Mouse (Mus musculus) left cerebral cortex, postnatal 25 days (tissue): Measurements from ENCODE around the gene Speg. TPM values are rescaled to one million over a fixed set of nuclear protein-coding genes. Genes with fewer than 3 reads are reported as not detected.

Experiments used
- DNase-seq, 2 experiments: peaks; one replicate each; pipeline ENCODE4 v3.0.0; 2022; ENCODE audit warnings: low spot score in 2 of 2, mixed read lengths in 1 of 2
- intact Hi-C: fragments of 180-260 bp; cut with DNase I; formaldehyde crosslinking; loops from one replicate; pipeline ENCODE4 v1.15.1; 2025
- total RNA-seq, 2 experiments: library from RNA; stranded (reverse); gene quantifications; 2 replicates each; pipeline ENCODE4 v1.2.3; 2021

Gene Speg
- total RNA-seq, 2 experiments from 2014 or later, result 192 to 208 TPM

DNA sequence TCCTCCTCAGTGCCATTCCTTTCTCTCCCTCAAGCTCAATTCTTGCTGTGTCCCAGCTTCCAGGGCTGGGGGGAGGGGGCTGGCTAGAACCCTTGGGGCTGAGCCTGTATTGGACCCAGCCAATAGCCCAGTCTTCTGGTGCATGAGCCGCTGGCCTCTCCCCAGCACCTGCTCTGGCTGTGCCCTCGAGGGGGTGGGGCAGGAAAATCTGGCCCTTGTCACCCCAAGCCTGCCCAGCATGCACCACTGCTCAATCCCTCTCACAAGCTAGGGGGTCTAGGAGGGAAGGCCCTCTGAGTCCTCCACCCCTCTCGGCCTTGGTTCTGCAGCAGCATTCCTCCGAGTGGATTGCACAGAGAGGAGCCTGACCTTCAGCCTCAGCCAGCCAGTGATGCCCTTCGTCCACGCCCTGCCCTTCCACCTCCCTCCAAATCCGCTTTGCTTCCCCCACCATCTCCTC is 12.4 kb downstream of the Speg start:
- DNase-seq, result no peak
- intact Hi-C loops, result loop anchor here (5.0 kb wide), 1 partner anchor 45 kb away; no protein-coding TSS in a partner anchor

DNA sequence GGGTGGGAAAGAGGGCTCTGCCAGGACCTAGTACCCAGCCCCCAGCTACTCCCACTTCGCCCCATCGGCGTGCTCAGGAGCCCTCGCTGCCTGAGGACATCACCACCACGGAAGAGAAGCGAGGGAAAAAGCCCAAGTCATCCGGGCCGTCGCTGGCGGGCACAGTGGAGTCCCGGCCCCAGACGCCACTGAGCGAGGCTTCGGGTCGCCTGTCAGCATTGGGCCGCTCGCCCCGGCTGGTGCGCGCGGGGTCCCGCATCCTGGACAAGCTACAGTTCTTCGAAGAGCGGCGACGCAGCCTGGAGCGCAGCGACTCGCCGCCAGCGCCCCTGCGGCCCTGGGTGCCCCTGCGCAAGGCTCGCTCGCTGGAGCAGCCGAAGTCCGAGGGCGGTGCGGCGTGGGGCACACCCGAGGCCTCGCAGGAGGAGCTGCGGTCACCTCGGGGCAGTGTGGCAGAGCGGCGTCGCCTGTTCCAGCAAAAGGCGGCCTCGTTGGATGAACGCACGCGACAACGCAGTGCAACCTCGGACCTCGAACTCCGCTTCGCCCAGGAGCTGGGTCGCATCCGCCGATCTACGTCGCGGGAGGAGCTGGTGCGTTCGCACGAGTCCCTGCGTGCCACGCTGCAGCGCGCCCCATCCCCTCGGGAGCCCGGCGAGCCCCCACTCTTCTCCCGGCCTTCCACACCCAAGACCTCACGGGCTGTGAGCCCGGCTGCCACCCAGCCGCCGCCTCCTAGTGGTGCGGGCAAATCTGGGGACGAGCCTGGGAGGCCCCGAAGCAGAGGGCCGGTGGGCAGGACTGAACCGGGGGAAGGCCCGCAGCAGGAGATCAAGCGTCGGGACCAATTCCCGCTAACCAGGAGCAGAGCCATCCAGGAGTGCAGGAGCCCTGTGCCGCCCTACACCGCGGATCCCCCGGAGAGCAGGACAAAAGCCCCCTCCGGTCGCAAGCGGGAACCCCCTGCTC is 13.1 kb downstream of the Speg start:
- intact Hi-C loops, result loop anchor here (5.0 kb wide), 1 partner anchor 46 kb away; no protein-coding TSS in a partner anchor
- DNase-seq, result peak in 1 of 2 experiments; percentile 19

DNA sequence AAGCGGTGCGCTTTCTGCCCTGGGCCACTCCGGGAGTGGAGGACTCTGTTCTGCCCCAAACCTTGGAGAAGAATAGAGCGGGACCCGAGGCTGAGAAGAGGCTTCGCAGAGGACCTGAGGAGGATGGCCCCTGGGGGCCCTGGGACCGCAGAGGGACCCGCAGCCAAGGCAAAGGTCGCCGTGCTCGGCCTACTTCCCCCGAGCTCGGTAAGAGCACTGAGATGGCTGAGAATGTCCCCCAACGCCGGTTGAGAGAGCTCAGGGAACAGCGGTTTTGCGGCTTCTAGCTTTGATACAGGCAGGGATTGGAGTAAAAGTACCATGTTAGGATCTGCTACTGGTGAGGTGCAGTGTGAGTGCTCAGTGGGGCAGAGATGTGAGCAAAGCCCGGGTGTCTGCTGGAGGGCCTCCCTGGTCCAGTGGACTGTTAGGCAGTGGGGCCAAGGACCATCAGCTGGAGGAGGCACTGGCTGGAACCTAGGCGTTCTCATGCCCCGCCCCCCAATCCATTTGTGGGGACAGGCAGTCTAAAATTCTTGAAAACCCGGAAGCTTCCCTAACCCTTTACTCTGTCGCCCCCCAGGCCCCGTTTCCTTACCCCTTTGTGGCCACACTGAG is 13.9 kb downstream of the Speg start:
- intact Hi-C loops, result loop anchor here (5.0 kb wide), 1 partner anchor 47 kb away; no protein-coding TSS in a partner anchor
- DNase-seq, result no peak

DNA sequence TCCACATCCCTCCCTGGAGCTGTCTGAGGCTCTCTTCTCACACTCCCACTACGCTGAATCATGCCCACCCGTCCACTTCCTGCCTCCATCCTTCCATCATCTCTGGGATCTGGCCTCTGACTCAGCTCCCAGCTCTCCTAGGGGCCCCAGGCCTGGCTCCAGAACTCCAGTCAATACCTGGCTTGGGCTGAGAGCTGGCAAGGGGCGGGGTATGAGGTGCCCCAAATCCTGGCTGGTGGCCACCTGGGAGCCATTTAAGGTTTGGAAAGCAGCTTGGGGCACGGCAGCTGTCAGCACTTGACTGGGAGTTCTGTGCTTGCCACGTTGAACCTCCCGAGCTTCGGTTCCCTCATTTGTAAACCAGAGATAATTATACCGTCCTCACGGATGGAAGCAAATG is 18.0 kb downstream of the Speg start:
- DNase-seq, result peak; percentile 39 to 78
- intact Hi-C loops, result no loop called here

DNA sequence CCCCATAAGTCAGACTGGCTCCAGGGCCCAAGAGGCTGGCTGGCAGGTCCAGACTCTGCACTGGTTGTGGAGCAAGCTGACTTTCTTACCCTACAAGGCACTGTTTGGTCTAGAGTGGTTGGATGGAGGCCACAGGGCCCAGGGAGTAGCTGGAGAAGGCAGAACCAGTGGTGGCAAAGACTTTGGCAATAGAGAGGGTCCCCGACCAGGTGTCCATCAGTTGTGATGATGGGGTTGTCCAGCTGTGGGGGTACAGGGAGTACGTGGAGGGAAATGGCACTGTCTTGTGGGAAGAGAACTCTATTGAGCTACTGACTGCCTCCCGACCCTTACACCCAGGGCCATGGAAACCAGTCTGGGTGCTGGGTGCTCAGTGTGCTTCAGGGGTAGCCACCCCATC is 18.7 kb downstream of the Speg start:
- DNase-seq, result no peak
- intact Hi-C loops, result no loop called here

DNA sequence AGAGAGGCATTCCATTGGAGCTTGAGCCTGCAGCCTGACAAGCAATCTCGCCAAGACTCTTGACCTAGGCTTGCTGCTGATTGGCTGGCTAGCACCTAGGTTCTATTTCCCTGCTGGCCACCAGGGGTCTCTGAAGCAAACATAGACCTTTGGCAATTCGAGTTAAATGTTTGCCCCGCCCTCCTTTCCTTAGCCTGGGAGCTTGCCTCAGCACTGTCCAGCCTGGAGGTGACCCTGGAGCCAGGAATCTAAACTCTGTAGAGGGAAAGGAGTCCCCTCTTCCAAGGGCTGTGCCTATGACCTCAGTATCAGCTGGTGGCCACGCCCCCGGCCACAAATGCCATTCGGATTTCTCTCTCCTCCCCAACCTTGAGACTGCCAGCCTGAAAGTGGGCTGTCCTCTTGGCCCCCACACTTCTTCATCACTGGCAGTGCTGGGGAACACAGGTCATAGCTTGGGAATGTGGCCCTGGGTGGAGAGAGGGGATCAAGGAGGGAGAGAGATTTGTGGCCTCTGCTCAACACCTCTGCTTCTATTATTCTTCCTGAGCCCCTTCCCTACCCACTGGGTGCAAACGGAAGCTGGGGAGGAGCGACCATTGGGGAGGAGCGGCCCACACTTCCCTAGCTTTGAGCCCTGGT is 23.8 kb downstream of the Speg start:
- peak in 1 of 2 experiments; percentile 59 for DNase-seq
- intact Hi-C loops, result no loop called here

DNA sequence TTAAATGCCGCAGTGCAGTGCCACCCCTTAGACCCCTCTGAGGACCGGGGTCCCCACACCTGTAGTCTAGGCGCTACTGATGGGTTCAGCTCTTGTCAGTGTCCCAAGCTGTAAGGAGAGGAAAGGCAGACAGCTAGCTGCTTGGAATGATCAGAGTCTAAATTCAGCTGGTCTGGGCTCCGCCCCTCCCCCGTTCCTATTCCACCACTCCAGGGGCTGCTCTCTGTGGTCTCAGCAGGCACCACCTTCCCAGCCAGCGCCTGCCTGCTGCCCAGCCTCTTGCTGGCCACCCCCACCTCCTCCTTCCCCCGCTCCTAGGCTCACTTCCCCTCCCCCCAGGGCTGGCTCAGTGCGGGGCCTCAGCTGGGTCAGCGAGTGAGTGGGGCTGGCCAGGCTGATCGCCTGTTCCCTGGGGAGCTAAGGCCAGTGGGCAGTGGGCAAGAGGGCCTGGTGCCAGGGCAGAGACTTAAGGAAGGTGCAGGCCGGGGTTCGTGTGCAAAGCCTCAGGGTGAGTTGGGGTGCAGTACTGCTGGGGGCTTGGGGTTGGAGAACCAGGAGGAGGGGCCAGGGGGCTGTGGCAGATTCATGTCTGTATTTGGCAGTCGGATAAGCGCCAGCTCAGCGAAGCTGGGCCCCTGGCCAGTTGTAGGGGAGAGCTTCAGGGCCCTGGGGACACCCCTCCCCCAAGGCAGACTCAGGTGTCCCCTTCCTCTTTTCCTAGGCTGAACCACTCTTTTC is 24.8 kb downstream of the Speg start:
- DNase-seq, result peak in 1 of 2 experiments; percentile 31
- intact Hi-C loops, result no loop called here

DNA sequence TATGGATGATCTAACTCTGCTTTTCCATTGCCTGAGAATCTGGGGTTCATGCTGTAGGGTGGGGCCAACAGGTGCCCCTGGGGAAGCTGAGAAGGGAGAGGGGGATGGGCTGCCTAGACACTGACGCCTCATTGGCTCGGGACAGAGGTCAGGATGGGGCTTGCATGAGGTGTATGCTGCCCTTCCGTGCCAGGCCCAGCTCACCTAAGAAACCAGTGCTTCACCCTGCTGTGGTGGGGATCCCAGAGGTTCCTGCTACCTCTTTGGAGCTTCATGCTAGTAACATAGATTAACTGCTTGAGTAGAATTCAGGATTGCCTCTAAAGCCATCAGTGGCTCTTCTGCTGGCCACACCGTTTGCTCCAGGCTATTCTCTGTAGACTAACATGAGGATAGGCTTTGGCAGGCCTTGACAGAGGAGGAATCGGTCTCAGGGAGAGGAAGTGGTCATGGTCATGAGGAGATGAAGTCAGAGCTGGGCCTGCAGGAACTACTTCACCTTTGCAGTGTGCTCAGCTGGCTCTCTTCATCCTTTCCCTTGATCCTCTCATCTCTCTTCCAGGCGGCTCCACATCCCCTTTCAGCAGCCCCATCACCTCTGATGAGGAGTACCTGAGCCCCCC is 25.5 kb downstream of the Speg start:
- intact Hi-C loops, result no loop called here
- DNase-seq, result no peak

DNA sequence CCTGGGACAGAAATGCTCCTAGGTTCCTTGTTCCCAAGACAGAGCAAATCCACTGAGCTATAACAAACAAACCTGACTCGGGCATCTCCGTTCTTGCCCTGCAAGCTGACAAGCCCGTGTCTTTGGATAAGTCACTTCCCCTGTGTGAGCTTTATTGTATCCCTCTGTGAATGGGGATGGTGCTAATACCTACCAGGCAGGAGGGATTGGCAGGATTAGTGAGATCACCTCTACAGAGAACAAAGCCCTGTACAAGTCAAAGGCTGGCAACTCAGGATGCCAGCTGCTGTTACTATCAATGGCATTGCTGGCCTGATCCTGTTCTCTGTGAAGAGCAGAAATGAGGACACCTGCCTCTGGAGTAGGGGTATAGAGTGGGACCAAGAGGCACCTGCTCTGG is 30.4 kb downstream of the Speg start:
- intact Hi-C loops, result no loop called here
- no peak for DNase-seq

DNA sequence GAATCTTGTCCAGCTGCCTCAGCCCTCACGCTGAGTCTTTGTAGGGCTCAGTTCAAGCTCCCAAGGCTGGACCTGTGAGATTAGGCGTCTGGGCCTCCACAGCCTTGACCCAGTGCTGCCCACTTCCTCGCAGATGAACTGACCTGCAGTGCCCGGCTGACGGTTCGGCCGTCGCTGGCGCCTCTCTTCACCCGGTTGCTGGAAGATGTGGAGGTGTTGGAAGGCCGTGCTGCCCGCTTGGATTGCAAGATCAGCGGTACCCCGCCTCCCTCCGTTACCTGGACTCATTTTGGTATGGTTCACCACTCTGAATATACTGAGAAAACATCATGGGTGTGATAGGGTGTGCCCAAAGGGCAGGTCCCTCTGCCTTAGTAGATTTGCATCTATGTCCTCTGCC is 31.1 kb downstream of the Speg start:
- intact Hi-C loops, result no loop called here
- no peak for DNase-seq

DNA sequence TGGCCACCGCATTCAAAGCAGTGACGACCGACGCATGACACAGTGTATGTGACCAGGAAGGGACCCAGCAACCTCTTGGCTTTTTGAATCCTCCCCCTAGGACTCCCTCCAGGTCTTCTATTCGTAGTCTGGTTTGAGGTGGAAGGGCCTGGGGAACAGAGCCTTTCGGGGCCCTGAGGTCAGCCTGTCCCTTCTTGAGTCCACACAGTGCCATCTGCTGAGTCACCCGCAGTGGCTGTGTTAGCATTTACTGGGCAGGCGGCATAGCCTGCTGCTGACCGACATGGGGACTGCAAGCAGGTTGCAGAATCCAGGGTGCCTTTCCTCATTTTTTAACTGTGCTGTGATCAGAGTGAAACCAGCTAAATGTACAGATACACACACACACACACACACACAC is 32.0 kb downstream of the Speg start:
- intact Hi-C loops, result no loop called here
- no peak for DNase-seq

DNA sequence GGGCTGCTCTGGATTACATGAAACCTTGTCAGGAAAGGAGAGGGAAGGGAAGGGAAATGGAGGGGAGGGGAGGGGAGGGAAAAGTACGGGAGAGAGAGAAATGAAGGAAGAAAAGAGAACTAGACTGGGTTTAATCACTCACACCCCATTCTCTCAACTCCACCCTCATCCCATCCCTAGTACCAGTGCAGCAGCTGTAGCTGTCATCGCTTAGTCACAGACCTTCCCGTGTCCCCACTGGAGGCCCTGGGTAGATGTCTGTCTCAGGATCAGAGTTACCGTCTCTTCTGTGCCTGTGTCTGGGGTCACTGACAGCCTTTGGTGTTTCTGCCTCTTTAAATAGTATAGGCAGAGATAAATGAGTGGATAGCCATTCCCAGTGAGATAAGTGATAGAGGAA is 33.1 kb downstream of the Speg start:
- intact Hi-C loops, result no loop called here
- DNase-seq, result no peak

DNA sequence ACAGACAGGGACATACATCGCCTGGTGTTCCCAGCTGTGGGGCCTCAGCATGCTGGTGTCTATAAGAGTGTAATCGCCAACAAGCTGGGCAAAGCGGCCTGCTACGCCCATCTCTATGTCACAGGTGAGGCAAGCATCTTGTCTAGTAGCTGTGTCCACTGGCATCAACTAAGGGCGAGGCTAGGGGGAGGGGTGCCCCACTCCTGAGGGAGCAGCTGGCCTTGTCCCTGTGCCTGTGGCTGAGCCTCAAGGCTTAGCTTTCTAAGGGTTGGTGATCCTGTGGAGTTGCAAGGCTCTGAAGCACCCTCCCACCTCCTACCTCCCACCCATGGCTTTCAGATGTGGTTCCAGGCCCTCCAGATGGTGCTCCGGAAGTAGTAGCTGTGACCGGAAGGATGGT is 34.9 kb downstream of the Speg start:
- DNase-seq, result no peak
- intact Hi-C loops, result no loop called here

DNA sequence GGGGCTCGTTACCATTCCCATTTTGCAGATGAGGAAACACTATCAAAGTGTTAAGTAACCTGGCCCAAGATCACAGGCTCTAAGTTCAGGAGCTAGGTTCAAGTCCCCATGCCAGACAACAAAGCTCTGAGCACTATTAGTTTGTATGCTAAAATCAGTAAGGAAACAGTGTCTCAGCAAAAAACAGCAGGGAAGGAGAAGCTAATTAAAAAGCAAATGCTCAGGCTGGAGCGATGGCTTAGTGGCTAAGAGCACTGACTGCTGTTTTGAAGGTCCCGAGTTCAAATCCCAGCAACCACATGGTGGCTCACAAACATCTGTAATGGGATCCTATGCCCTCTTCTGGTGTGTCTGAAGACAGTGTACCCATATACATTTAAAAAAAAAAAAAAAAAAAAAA is 37.1 kb downstream of the Speg start:
- intact Hi-C loops, result no loop called here
- DNase-seq, result no peak

DNA sequence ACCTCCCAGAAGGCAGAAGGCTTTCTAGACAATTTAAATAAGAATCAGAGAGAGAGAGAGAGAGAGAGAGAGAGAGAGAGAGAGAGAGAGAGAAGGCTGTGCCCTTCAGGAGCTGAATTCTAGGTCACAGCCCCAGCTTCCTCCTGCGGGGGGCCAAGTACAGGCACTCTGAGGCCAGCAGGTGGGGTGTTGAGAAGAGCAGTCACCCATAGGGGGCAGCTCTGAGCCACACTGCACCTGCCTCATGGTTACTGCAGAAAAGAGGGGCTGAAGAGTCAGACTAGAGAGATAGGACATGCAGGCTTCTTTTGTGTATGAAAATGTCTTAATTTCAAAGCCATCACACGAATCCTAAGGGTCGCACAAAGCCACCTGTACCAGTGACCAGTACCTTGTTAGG is 38.7 kb downstream of the Speg start:
- peak in 1 of 2 experiments; percentile 49 for DNase-seq
- intact Hi-C loops, result no loop called here

DNA sequence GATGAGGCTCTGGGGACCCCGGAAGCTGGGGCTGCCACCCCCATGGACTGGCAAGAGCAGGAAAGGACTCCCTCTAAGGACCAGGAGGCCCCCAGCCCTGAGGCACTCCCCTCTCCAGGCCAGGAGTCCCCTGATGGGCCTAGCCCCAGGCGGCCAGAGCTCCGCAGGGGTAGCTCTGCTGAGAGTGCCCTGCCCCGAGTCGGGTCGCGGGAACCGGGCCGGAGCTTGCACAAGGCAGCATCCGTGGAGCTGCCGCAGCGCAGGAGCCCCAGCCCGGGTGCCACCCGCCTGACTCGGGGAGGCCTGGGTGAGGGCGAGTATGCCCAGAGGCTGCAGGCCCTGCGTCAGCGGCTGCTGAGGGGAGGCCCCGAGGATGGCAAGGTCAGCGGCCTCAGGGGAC is 46.7 kb downstream of the Speg start:
- DNase-seq, result no peak
- intact Hi-C loops, result no loop called here

DNA sequence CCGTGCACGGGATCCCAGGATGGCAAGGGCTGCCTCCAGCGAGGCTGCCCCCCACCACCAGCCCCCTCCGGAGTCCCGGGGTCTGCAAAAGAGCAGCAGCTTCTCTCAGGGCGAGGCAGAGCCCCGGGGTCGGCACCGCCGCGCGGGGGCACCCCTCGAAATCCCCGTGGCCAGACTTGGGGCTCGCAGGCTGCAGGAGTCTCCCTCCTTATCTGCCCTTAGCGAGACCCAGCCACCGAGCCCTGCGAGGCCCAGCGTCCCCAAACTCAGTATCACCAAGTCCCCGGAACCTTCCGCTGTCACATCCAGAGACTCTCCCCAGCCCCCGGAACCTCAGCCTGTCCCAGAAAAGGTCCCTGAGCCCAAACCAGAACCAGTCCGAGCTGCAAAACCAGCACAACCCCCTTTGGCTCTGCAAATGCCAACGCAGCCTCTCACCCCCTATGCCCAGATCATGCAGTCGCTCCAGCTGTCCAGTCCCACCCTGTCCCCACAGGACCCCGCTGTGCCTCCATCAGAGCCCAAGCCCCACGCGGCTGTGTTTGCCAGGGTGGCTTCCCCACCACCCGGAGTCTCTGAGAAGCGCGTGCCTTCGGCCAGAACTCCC is 47.2 kb downstream of the Speg start:
- intact Hi-C loops, result no loop called here
- no peak for DNase-seq

DNA sequence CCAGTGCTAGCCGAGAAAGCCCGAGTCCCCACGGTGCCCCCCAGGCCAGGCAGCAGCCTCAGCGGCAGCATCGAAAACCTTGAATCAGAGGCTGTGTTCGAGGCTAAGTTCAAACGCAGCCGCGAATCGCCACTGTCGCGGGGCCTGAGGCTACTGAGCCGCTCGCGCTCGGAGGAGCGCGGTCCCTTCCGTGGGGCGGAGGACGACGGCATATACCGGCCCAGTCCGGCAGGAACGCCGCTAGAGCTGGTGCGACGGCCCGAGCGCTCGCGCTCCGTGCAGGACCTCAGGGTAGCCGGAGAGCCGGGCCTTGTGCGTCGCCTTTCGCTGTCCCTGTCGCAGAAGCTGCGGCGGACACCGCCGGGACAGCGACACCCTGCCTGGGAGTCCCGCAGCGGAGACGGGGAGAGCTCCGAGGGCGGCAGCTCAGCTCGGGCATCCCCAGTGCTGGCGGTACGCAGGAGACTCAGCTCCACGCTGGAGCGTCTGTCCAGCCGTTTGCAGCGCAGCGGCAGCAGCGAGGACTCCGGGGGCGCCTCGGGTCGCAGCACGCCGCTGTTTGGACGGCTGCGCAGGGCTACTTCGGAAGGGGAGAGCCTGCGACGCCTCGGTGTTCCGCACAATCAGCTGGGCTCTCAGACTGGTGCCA is 47.9 kb downstream of the Speg start:
- DNase-seq, result no peak
- intact Hi-C loops, result no loop called here
